Mouse (Mus musculus): ENCODE measurements around the gene Olfr305. TPM values are rescaled to one million over a fixed set of nuclear protein-coding genes. Genes with fewer than 3 reads are reported as not detected.

Olfr305 gene
- not detected in 2 replicates for polyA plus RNA-seq (2012; rRNA removed)

GRCm38 (mm10) chr7:86366828-86367227 lies at the start of gene Olfr305:
Gene Olfr305 (minus strand): TSS chr7:86366928.

DNA sequence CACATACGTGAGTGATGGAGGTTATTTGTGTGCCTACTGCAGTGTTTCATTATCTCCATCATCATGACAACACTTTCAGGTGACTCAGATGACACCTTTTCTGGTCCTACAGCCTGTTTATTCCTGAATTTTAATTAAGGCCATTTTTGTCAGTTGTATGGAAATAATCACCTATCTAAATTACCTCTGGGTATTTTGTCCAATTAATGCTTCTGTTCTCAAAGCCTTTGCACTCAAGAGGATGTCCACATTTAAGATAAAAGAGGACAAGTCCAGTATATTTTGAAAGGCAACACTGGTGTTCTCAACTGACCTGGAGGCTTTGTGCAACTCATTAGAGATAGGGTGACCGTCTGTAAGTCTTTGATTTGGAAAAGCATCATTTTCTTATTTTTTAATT lies 36.8 kb upstream of the Olfr305 start, which contains the start of gene Olfr301:
Gene Olfr301 (plus strand): TSS at position 301 of the 400 bp plus-strand sequence.

DNA sequence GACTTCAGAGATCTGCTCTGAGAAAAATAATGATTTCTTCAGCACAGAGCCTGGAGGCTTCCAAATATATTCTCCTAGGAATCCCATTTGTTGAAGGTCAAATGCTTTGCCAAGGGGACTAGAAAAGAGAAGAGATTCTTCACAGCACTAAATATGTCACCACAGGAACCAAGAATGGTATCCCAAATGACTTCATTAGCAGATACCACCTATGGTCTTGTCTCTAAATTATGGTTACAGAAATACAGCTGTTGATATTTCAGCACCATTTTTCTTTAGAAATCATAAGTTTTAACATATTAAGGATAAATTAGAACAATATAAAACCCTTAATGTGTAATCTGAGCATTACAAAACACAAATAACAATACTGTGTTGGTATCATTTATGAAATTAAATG lies 31.0 kb upstream of the Olfr305 start, which contains the start of gene Olfr303:
Gene Olfr303 (minus strand): TSS at position 101 of the 400 bp plus-strand sequence.

GRCm38 (mm10) chr7:86386558-86386957 lies 19.8 kb upstream of the Olfr305 start, which contains the start of gene Olfr304:
Gene Olfr304 (minus strand): TSS chr7:86386658.

GRCm38 (mm10) chr7:86337486-86337885 lies 29.2 kb downstream of the Olfr305 start, which contains the start of gene Olfr307:
Gene Olfr307 (minus strand): TSS chr7:86337586.

DNA sequence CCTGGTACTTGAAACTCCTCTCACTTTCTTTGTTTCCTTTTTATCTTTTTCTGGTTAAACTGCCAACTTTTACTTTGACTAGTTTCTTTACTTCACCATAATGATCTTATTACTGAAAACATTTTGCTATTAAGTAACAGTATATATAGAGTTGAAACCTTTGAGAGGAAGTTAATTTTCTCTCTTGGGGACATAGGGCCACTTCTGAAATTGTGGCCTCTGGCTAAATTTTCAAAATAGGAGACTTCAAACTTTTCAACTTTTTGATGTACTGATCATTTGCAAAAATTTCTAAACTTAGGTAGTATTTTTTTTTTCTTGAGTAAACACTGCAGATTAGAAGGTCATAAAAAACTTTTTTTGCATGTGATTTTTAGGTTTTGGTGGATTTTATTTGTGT lies 41.2 kb downstream of the Olfr305 start, which contains the start of gene Olfr308:
Gene Olfr308 (minus strand): TSS at position 101 of the 400 bp plus-strand sequence.

DNA sequence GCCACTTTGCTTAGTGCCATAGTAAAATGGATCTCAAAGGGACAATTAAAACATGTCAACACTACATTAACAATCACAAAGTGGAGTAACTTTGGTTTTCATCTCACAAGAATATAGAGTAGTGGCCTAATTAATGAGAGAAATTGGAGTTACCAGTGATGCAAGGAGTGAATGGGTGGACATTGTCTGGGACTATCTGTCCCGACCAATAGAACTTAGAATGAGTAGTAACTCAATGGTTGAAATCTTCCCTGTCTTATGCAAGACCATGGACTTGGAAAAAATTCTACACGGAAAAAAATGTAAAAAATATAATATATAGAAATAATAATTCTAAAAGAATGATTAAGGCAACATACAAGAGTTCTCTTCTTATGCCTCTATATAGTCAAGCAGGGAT lies 53.1 kb downstream of the Olfr305 start, which contains the start of gene Olfr309:
Gene Olfr309 (minus strand): TSS at position 101 of the 400 bp plus-strand sequence.

Other genes starting within 250 kb of the Olfr305 start
- gene Vmn2r75, start 195.2 kb downstream of the Olfr305 start, polyA plus RNA-seq (2012; rRNA removed): not detected in 2 replicates
- not detected in 2 replicates for gene Vmn2r76, start 120.6 kb downstream of the Olfr305 start, polyA plus RNA-seq (2012; rRNA removed)
- gene Olfr310, start 89.8 kb downstream of the Olfr305 start, polyA plus RNA-seq (2012; rRNA removed): not detected in 2 replicates
- not detected in 2 replicates for gene Olfr309, start 53.2 kb downstream of the Olfr305 start, polyA plus RNA-seq (2012; rRNA removed)
- not detected in 2 replicates for gene Olfr308, start 41.3 kb downstream of the Olfr305 start, polyA plus RNA-seq (2012; rRNA removed)
- not detected in 2 replicates for gene Olfr307, start 29.3 kb downstream of the Olfr305 start, polyA plus RNA-seq (2012; rRNA removed)
- not detected in 2 replicates for gene Olfr304, start 19.7 kb upstream of the Olfr305 start, polyA plus RNA-seq (2012; rRNA removed)
- not detected in 2 replicates for gene Olfr303, start 30.9 kb upstream of the Olfr305 start, polyA plus RNA-seq (2012; rRNA removed)
- gene Olfr301, start 36.9 kb upstream of the Olfr305 start, polyA plus RNA-seq (2012; rRNA removed): not detected in 2 replicates
- not detected in 2 replicates for gene Olfr299, start 93.0 kb upstream of the Olfr305 start, polyA plus RNA-seq (2012; rRNA removed)
- not detected in 2 replicates for gene Olfr298, start 125.6 kb upstream of the Olfr305 start, polyA plus RNA-seq (2012; rRNA removed)
- gene Olfr297, start 153.0 kb upstream of the Olfr305 start, polyA plus RNA-seq (2012; rRNA removed): not detected in 2 replicates
- not detected in 2 replicates for gene Olfr295, start 216.9 kb upstream of the Olfr305 start, polyA plus RNA-seq (2012; rRNA removed)
- gene Olfr294, start 249.7 kb upstream of the Olfr305 start, polyA plus RNA-seq (2012; rRNA removed): not detected in 2 replicates